Mouse (Mus musculus) thymus, postnatal 25 days (tissue): ENCODE measurements around the gene Nr4a3.

ENCODE experiments used
- DNase-seq: peaks from one replicate; pipeline ENCODE4 v3.0.0; 2022

Nr4a3 gene

DNA sequence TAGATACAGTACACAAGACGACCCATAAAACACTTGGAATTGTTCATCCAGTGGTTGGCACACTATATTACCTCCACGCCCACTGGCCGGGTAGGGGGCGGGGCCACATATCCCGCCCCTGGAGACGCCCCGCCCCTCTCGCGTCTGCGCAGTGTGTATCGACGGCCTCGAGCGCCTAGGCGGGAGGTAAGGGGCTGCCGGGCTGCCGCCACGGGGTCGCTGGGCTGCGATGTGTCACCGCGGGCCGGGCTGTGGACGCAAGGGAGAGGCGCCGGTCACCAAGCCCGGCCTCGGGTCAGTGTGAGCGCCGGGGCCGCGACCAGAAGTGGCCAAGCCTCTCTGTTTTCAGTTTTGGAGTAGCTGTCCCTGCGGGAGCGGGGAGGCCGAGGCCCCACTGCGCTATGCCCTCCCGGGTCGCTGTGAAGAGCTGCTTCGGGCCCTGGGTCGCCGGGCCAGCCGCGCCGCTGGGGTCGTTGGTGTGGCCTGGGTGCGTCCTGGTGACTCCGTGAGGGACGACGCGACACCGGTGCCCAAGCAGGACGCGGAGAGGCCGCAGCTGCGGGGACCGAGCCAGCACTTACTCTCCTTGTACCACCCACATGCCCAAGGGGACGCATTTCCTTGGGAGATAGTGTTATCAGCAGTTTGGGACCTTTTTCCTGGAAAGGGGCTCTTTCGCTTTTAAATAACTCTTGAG lies 80.0 kb downstream of the Nr4a3 start, which contains the start of gene Stx17:
Gene Stx17, plus strand, starts transcription at position 143 of the 697 bp plus-strand sequence.
- peak; percentile 88 for DNase-seq

DNA sequence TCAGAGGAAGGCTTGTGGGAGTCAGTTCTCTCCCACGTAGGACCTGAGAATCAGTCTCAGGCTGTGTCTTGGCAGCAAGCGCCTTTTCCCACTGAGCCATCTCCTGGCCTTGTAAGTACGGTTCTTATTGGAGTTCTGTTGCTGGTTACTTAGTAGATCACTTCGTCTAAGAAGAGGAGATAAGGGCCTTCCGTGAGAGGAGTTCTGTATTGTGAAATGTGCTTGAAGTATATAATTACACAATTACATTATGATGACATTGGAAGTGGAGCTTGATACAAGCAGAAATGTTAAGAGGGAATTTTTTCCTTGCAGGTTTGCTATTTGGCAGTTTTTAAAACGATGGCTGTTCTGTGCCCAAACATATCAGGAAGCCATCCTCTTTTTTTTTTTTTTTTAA lies 85.4 kb downstream of the Nr4a3 start:
- no peak for DNase-seq

DNA sequence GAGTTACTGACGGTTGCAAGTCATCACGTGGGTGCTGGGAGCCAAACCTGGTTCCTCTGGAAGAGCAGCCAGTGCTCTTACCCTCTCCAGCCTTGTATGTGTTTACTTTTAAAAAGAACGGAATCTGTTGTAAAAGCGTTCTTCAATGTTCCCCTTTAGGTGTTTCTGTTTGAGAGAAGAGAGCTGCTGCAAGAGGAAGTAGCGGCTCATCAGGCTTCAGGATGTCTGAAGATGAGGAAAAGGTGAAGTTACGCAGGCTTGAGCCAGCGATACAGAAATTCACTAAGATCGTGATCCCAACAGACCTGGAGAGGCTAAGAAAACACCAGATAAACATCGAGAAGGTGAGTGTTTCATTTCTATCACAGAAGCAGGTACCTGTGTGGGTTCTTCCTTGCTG lies 86.7 kb downstream of the Nr4a3 start:
- no peak for DNase-seq

DNA sequence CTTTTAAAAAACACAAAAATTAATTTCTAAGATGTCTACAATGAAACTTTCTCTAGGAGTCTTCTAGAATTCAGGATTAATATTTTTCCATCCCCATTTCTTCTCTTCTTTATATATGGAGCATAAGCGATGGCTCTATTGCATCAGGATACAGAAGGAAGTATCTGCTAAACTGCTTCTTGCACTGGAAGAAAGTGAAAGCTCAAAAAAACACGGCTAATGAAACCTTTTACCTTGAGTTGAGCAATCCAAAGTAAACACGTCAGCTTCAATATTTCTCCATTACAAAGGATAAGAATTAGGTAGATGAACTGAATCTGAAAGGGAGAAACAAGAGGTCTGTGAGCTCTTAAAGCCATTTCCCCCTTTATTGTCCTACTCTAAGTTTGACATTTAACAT lies 87.8 kb downstream of the Nr4a3 start:
- DNase-seq: no peak
